Mouse (Mus musculus): ENCODE measurements around the gene Bscl2.

The Bscl2 gene

DNA sequence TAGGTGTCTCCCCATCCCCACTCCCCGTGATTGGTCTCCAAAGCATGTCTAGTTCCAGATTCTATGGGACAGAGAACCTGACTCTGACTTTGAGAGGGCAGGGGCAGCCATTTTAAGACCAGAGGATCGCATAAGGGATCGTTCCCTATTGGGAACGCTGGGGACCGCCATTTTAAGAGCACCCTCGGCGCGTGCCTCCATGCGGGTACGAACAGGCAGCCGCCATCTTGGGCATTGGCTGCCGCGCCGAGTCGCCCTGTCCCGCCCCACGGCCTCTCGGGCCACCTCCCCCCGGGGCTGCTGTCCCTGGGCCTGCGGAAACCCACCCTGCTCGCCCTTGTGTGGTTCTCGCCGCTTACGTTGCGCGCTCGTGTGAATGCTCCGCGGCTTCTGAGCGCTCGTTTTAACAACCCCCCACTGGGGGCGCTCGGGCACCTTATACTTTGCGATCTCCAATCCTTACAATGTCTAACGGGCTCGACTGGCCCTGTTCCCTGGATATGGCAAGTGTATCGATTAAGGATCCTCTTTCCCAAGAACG lies at the start of gene Bscl2:
Gene Bscl2, plus strand, starts transcription at position 217 of the 541 bp plus-strand sequence.
- peak; percentile 89 to 92 for DNase-seq

DNA sequence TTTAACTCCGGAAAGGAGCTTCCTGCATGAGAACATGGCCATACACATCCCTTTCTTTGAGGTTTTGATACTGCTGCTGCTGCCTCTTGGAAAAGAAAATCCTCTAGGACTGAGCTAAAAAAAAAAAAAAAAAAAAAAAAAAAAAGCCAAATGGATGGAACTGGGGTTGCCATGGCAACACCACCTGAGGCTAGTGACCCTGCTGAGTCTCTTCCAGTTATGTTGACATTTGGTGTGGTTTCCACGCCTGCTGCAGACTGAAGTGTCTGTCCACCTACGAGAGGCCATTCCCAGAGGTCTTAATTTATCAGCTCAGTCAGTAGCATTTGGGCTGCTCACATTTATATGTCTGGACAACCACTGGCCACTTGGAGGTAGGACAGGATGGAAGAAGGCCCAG lies 48.7 kb upstream of the Bscl2 start:
- DNase-seq, result peak; percentile 68 to 72

- DNase-seq, result no peak
These were observed 48.1 kb upstream of the Bscl2 start for GRCm38 (mm10) chr19:8789171-8789570.

DNA sequence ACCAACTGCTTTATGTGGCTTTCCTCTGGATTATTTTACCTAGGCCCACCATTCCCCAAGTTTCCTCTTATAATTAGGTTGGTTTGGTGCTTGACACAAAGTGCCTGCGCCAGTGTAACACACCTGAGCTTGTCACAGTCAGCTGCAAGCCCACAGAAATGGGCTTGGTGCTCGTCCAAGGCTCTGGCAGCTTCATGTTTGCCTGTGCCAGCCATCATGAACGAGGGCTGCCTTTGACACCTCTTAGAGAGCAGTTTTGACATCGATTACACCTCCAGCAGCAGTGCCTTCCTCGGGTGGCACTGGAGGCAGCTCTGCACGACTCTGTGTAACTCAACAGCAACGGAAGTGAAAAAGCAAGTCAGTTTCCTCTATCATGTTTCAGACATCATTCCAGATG lies 47.1 kb upstream of the Bscl2 start:
- DNase-seq, result peak; percentile 64 to 72

- DNase-seq, result peak; percentile 92 to 94
These were observed 38.9 kb upstream of the Bscl2 start, which contains the start of gene Polr2g for GRCm38 (mm10) chr19:8798264-8798946. Polr2g (minus strand) TSS chr19:8798577.

DNA sequence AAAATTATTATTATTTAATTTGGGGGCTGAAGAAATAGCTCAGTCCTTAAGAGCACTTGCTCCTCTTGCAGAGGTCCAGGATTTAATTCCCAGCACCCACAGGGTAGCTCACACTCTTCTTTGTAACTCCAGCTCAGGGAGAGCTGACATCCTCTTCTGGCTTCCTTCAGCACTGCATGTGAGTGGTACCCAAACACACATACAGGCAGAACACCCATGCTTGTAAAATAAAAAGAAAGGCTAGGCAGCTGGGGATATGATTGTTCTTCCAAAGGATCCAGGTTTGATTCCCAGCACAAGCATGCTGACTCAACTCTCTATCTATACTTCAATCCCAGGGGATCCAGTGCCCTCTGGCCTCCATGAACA lies 38.3 kb upstream of the Bscl2 start:
- DNase-seq, result no peak

DNA sequence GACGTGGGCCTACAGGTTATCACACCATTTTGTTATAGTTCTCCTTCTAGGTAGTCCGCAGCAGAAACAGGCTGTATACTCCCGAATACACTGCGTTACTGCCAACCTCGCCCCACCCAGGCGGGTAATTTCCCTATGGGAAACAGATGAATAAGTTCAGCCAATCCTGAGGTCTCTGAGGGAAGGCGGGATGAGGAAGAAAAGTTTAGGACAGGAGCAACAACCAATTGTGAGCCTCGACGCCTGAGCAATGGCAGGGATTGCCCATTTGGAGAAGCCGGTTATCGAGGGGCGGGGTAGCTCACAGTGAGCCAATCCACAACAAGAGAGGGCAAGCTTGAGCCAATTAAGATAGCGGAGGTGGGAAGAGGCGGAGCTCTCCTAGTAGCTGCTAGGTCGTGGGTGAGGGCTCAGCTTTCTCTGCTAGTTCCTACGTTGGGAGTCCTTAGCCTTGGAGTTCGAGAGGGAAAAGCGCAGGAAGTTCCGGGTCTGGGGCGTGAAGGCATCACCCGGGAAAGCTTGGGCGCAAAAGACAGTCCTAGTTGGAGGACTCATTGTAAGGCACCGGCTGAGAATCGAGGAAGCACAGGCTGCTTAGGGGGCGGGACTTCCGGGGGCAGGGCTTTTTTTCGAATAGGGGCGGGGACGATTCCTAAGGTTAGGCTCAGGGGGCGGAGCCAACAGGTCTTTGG lies 35.0 kb upstream of the Bscl2 start, which contains the start of gene Zbtb3:
Gene Zbtb3, plus strand, starts transcription at position 426 of the 692 bp plus-strand sequence.
- DNase-seq, result peak; percentile 94 to 96

GRCm38 (mm10) chr19:8803204-8803780 lies 34.0 kb upstream of the Bscl2 start:
- no peak for DNase-seq

- DNase-seq, result no peak
These were observed 33.2 kb upstream of the Bscl2 start for GRCm38 (mm10) chr19:8803879-8804660.

GRCm38 (mm10) chr19:8806810-8807209 lies 30.5 kb upstream of the Bscl2 start:
- DNase-seq, result no peak

GRCm38 (mm10) chr19:8815812-8816211 lies 21.5 kb upstream of the Bscl2 start:
- peak; percentile 62 for DNase-seq

DNA sequence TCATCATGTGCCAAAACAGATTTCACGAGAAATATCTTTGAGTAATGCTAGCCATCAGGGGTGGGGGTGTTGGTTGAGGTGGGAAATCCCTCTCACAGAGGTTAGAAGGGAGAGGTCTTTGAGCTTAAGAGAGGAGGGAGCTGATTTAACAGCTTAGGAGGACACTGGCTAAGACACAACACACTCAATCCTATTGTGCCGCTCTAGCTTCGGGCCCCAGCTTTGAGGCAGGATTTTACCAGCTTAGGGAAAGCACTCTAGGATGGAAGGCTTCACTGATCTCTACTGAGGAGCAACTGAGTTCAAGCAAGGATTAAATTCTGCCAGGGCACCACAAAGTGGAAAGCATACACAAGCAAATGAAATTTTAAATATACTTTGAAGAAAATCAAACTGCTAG lies 20.3 kb upstream of the Bscl2 start:
- DNase-seq, result no peak

- DNase-seq, result no peak
These were observed 18.9 kb upstream of the Bscl2 start for GRCm38 (mm10) chr19:8818301-8818798.

DNA sequence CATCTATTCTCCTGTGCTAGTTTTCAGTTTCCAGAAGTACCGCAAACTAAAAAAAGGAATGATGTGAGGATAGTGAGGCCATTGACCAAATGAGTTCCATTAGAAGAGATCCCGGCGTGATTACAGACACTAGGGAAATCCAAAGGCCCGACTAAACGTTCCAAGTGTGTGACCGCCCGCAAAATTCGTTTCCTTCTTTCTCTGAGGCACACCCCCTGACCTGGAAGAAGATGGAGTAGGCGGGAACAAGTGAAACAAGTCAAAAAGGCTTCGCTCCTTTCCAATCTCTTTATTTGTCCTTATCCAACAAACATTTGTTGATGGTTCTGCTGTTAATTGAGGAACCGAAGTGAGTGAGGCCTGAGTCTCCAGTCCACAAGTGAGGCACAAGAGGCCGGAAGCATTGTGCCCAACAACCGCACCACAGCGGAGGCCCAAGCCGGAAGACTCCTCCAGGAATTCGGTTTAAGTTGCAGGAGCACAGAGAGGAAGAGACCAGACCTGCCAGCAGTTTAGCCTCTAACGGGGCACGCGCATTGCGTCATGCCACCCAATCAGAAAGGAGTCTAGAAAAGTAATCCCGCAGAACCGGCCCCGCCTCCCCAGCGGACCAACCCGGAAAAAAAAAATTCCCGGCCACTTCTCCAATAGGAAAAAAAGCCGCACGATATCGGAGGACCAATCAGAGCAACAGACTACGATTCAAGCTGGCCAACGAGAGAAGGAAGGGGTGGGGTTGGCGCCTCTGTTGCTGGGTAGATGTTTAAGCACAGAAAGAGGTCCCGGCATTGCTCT lies 18.3 kb upstream of the Bscl2 start, which contains the start of gene Ttc9c:
Gene Ttc9c, minus strand, starts transcription at position 533 of the 795 bp plus-strand sequence.
- peak; percentile 97 to 98 for DNase-seq

DNA sequence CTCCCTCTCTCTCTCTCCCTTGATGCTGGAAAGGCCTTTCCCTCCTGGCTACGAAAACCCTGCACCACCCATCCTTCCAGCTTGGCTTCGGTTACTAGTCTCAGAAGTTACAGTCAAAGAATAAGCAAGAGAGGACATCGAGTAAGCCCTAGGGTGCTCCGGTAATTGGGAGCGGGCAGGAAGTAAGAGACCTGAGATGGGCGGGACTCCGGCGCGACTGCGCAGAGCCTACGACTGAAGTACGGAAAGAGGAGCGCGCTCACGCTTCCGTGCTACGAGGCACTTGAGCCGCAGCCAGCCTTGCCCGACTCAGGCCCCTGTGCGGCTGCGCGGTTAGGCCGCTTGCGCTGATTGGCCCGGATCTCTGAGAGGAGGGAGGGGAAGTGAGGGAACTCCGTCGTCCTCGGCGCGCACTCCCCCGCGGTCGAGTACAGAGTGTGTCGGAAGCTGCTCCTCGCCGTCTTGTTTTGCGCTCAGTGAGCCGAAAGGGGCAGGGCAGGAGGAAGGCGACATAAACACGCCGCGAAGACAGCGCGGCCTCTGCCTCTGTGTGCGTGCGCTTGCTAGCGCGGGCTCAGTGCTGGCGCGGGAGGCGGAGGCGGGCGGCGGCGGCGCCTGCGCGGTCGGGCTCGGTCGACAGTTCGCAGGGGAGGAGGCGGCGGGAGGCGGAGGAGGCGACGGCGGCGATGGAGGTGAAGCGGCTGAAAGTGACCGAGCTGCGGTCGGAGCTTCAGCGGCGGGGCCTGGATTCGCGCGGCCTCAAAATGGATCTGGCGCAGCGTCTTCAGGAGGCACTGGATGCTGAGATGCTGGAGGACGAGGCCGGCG lies 17.5 kb upstream of the Bscl2 start, which contains the start of gene Hnrnpul2:
Gene Hnrnpul2, plus strand, starts transcription at position 415 of the 828 bp plus-strand sequence.
- peak; percentile 99 for DNase-seq

GRCm38 (mm10) chr19:8820424-8820956 lies 16.8 kb upstream of the Bscl2 start:
- peak in 1 of 2 experiments; percentile 68 for DNase-seq

- DNase-seq, result no peak
These were observed 16.1 kb upstream of the Bscl2 start for GRCm38 (mm10) chr19:8821146-8821545.

DNA sequence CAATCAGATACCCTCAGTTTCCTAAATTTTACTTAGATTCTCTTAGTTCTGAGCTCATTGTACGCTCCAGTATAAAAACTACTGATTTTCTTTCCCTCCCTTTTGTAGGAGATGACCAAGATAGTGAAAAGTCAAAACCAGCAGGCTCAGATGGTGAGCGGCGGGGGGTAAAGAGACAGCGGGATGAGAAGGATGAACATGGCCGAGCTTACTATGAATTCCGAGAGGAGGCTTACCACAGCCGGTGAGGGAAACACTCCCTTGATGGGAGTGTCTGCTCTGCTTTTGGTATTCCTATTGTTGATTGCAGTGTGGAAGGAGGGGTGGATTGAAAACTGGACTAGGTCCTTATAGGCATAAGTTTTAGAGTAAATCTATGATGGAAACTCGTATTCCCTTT lies 14.6 kb upstream of the Bscl2 start:
- DNase-seq, result peak; percentile 79 to 83

DNA sequence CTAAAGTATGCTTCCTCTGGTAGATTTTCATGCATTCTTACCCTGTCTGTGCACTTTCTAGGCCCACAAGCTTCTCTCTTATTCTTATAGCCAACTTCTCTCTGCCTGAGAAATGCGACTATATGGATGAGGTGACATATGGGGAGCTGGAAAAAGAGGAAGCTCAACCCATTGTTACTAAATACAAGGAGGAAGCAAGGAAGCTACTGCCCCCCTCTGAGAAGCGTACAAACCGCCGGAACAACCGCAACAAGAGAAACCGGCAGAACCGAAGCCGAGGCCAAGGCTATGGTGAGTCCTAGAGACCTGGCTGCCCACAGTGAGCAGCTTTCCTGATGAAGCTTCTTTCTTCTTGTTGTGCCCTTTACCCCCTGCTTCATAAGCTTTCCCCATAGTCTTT lies 7.6 kb upstream of the Bscl2 start, which contains the start of gene AC129217.1:
Gene AC129217.1, plus strand, starts transcription at position 114 of the 400 bp plus-strand sequence.
- DNase-seq, result no peak

- peak; percentile 64 to 68 for DNase-seq
These were observed 6.6 kb upstream of the Bscl2 start for GRCm38 (mm10) chr19:8830664-8831063.

All from cerebellum, postnatal 10 days (tissue).